Mouse (Mus musculus): ENCODE results near the gene Syne3. TPM values are rescaled to one million over a fixed set of nuclear protein-coding genes. Genes with fewer than 3 reads are reported as not detected.

The Syne3 gene
- 1 to 10 TPM; 4.1 to 4.7 TPM for total RNA-seq (2021)
- long read RNA-seq, experiment 1, result 0 reads
- long read RNA-seq, experiment 2, result 0 reads

GRCm38 (mm10) chr12:105009370-105010212 lies at the start of gene Syne3:
Gene Syne3 (minus strand): TSS chr12:105009809.
- intact Hi-C loops (cut with DNase I), result loop anchor here (5.0 kb wide), 1 partner anchor 57 kb away; no protein-coding TSS in a partner anchor
- peak within 1 kb of the TSS; percentile 93 for H3K4me3 ChIP-seq
- peak; percentile 88 for DNase-seq
- H3K27ac ChIP-seq, result peak within 1 kb of the TSS; percentile 95
- peak; percentile 41 for TF ChIP-seq CTCF (IDR thresholded peaks at IDR 0.05)

GRCm38 (mm10) chr12:105055308-105055707 lies 45.7 kb upstream of the Syne3 start:
- DNase-seq, result no peak
- H3K27ac ChIP-seq, result no peak overlapping the region
- TF ChIP-seq CTCF (IDR thresholded peaks at IDR 0.05), result no peak
- intact Hi-C loops (cut with DNase I), result loop anchor here (10.0 kb wide), 1 partner anchor 369 kb away; no protein-coding TSS in a partner anchor
- H3K4me3 ChIP-seq, result no peak overlapping the region

- H3K27ac ChIP-seq, result no peak overlapping the region
- no peak overlapping the region for H3K4me3 ChIP-seq
- intact Hi-C loops (cut with DNase I), result loop anchor here (5.0 to 10.0 kb wide), 2 partner anchors 118 to 371 kb away; no protein-coding TSS in a partner anchor
- no peak for TF ChIP-seq CTCF (IDR thresholded peaks at IDR 0.05)
- no peak for DNase-seq
Observed at GRCm38 (mm10) chr12:105054041-105054440, 44.4 kb upstream of the Syne3 start.

- Histone ChIP-seq H3K27ac (no peak overlapping the region), H3K4me3 (no peak overlapping the region)
- peak; percentile 56 for DNase-seq
- intact Hi-C loops (cut with DNase I), result loop anchor here (1.0 to 10.0 kb wide), 3 partner anchors 54 to 374 kb away; no protein-coding TSS in a partner anchor
- TF ChIP-seq CTCF (IDR thresholded peaks at IDR 0.05), result peak; percentile 87
Observed at GRCm38 (mm10) chr12:105050898-105051297, 41.3 kb upstream of the Syne3 start.

GRCm38 (mm10) chr12:105049813-105050212 lies 40.2 kb upstream of the Syne3 start:
- Histone ChIP-seq H3K4me3 (no peak overlapping the region), H3K27ac (no peak overlapping the region)
- DNase-seq, result no peak
- intact Hi-C loops (cut with DNase I), result loop anchor here (5.0 to 10.0 kb wide), 2 partner anchors 122 to 375 kb away; no protein-coding TSS in a partner anchor
- no peak for TF ChIP-seq CTCF (IDR thresholded peaks at IDR 0.05)

GRCm38 (mm10) chr12:105048301-105048863 lies 38.8 kb upstream of the Syne3 start:
- no peak for TF ChIP-seq CTCF (IDR thresholded peaks at IDR 0.05)
- Histone ChIP-seq H3K4me3 (no peak overlapping the region), H3K27ac (no peak overlapping the region)
- intact Hi-C loops (cut with DNase I), result no loop called here
- DNase-seq, result no peak

- DNase-seq, result no peak
- intact Hi-C loops (cut with DNase I), result no loop called here
- TF ChIP-seq CTCF (IDR thresholded peaks at IDR 0.05), result no peak
- H3K27ac ChIP-seq, result no peak overlapping the region
- no peak overlapping the region for H3K4me3 ChIP-seq
Observed at GRCm38 (mm10) chr12:105044775-105045174, 35.2 kb upstream of the Syne3 start.

GRCm38 (mm10) chr12:105043081-105043480 lies 33.5 kb upstream of the Syne3 start:
- no peak overlapping the region for H3K27ac ChIP-seq
- no peak overlapping the region for H3K4me3 ChIP-seq
- no peak for TF ChIP-seq CTCF (IDR thresholded peaks at IDR 0.05)
- intact Hi-C loops (cut with DNase I), result no loop called here
- no peak for DNase-seq

GRCm38 (mm10) chr12:105040950-105041349 lies 31.3 kb upstream of the Syne3 start:
- no peak overlapping the region for H3K4me3 ChIP-seq
- intact Hi-C loops (cut with DNase I), result no loop called here
- DNase-seq, result no peak

GRCm38 (mm10) chr12:105039578-105040289 lies 30.1 kb upstream of the Syne3 start:
- no peak for TF ChIP-seq CTCF (IDR thresholded peaks at IDR 0.05)
- intact Hi-C loops (cut with DNase I), result no loop called here

More at GRCm38 (mm10) chr12:105040950-105041349, 31.3 kb upstream of the Syne3 start:
- no peak for TF ChIP-seq CTCF (IDR thresholded peaks at IDR 0.05)
- no peak overlapping the region for H3K27ac ChIP-seq

GRCm38 (mm10) chr12:105038918-105039317 lies 29.3 kb upstream of the Syne3 start:
- TF ChIP-seq CTCF (IDR thresholded peaks at IDR 0.05), result no peak
- intact Hi-C loops (cut with DNase I), result no loop called here
- Histone ChIP-seq H3K27ac (no peak overlapping the region; the same call in 1 of the 2 replicates), H3K4me3 (no peak overlapping the region)
- DNase-seq, result no peak

More at GRCm38 (mm10) chr12:105039578-105040289, 30.1 kb upstream of the Syne3 start:
- no peak overlapping the region for H3K4me3 ChIP-seq
- H3K27ac ChIP-seq, result peak overlapping the region; percentile 40; the same call in 1 of the 2 replicates
- peak; percentile 42 for DNase-seq

- Histone ChIP-seq H3K27ac (peak overlapping the region; percentile 40), H3K4me3 (no peak overlapping the region)
- intact Hi-C loops (cut with DNase I), result no loop called here
- no peak for TF ChIP-seq CTCF (IDR thresholded peaks at IDR 0.05)
- DNase-seq, result no peak
Observed at GRCm38 (mm10) chr12:105038211-105038610, 28.6 kb upstream of the Syne3 start.

Data from gastrocnemius, adult 2 months (tissue).